Mouse (Mus musculus) kidney, adult 2 months (tissue): ENCODE data around the gene Fzd10. TPM values are rescaled to one million over a fixed set of nuclear protein-coding genes. Genes with fewer than 3 reads are reported as not detected.

Experiments used
- DNase-seq: peaks from one replicate; pipeline ENCODE4 v3.0.0; 2021
- H3K27ac ChIP-seq: fragments of 200-500 bp; 2 replicates; pipeline ENCODE4 v1.5.1; 2012; ENCODE audit warnings: low read depth, low read length, control low read depth, inconsistent platforms; ENCODE audit not compliant: insufficient read depth
- H3K27me3 ChIP-seq: fragments of 200-500 bp; replicated peaks from 2 replicates; pipeline ENCODE4 v1.6.1; 2012; ENCODE audit warnings: mild to moderate bottlenecking, moderate library complexity, low read length, inconsistent platforms; ENCODE audit not compliant: control insufficient read depth, insufficient read depth
- H3K36me3 ChIP-seq: fragments of 200-500 bp; 2 replicates; pipeline ENCODE4 v1.6.1; 2012; ENCODE audit warnings: mild to moderate bottlenecking, moderate library complexity, low read length, inconsistent platforms; ENCODE audit not compliant: control insufficient read depth, insufficient read depth
- H3K4me1 ChIP-seq: fragments of 200-500 bp; 2 replicates; pipeline ENCODE4 v1.6.1; 2011; ENCODE audit warnings: low read length; ENCODE audit not compliant: control insufficient read depth, insufficient read depth
- H3K4me3 ChIP-seq: fragments of 200-500 bp; 2 replicates; pipeline ENCODE4 v1.5.1; 2011; ENCODE audit warnings: mild to moderate bottlenecking, low read depth, low read length, control low read depth; ENCODE audit not compliant: insufficient read depth
- CTCF ChIP-seq: fragments of 200-500 bp; conservative IDR thresholded peaks from 2 replicates; pipeline ENCODE4 v1.5.1; 2011; ENCODE audit warnings: low read depth, mild to moderate bottlenecking, control low read depth, low read length, moderate library complexity, mixed read lengths; ENCODE audit not compliant: insufficient read depth, insufficient read length
- POLR2A ChIP-seq: fragments of 200-500 bp; IDR thresholded peaks from one replicate; pipeline ENCODE4 v1.6.1; 2011; ENCODE audit warnings: low read depth, low read length, control low read depth
- WGBS: fragments of 180-500 bp; shearing (Covaris S2); methylation state at CpG from one replicate; pipeline ENCODE4 v1.1.7; 2018; 5-methylcytosine and 5-hydroxymethylcytosine counted together
- polyA plus RNA-seq: library from polyadenylated mRNA; depleted of rRNA; stranded (reverse); fragments of >200 nt; gene quantifications from 2 replicates; pipeline ENCODE4 v1.2.3, GENCODE M21; 2012; rRNA removed

Gene Fzd10
- polyA plus RNA-seq, 1 experiment = 0.20 TPM

GRCm38 (mm10) chr5:128647221-128647730, 46.6 kb downstream of the Fzd10 start:
- Histone ChIP-seq H3K27me3 (no peaks in the 10 kb centered on the region), H3K4me1 (no peaks in the 10 kb centered on the region), H3K27ac (no peak overlapping the region), H3K36me3 (no peaks in the 10 kb centered on the region), H3K4me3 (no peak overlapping the region)
- no peak for DNase-seq
- TF ChIP-seq POLR2A (no peak), CTCF (no peak)
- 80% methylated on average over 10 of the region's 10 CpGs for WGBS

- H3K4me3 ChIP-seq = no peak overlapping the region
- DNase-seq = no peak
- H3K27me3 ChIP-seq = no peaks in the 10 kb centered on the region
- no peaks in the 10 kb centered on the region for H3K4me1 ChIP-seq
- no peak overlapping the region for H3K27ac ChIP-seq
- no peak for TF ChIP-seq CTCF
- TF ChIP-seq POLR2A = no peak
- WGBS = 73% methylated on average over 11 of the region's 11 CpGs
- no peaks in the 10 kb centered on the region for H3K36me3 ChIP-seq
Measured at GRCm38 (mm10) chr5:128649336-128649897, 48.8 kb downstream of the Fzd10 start.

Other genes starting within 250 kb of the Fzd10 start
- gene Tmem132d, start 167.8 kb upstream of the Fzd10 start, polyA plus RNA-seq = not detected in 2 replicates
- 0.03 and 0.06 TPM in 2 replicates for gene Piwil1, start 101.7 kb downstream of the Fzd10 start, polyA plus RNA-seq